Mouse (Mus musculus): ENCODE measurements around the gene Jmjd6.

Gene Jmjd6

DNA sequence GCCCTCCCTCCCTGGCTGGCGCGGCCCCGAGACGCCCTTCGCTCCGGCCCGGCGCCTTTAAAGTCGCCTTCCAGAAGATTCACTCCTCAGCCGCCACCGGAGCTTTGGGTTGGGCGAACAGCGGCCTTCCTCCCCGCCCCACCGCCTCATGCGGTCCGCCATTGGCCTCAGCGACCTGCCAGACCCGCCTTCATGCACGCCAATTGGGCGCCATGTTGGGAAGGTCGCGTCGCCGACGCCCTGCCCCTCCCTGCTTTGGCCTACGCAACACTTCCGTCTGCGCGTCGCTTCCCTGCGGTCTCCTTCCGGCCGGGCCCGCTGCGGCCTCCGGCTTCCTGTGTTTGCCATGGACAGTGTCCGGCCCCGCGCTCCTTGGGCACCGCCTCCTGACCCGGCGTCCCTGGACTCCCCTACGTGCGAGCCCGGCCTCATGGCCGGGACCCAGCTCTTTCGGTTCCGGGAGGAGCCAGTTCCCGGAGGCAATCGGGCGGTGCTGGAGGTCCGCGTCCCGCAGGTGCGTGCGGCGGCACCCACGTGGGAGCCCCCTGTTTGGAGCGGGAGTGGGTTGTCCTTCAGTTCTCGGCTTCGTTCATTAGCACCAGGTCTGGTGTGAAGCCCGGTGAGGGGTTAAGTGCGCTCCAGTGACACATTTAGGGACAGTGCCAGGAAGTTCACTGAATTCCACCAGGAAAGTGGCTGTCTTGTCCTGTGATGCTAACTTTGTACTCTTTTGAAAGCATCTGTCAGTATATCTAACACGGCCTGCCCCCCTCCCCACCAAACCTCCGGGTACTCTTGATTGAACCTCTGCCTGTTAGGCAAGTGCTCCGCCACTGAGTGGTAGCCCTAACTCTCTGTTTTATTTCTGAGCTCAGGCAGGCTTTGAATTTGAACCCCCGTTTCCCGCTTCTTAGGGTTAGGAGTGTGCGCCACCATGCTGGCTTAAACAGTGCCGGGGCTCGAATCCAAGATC, at the start of gene Jmjd6, which contains the start of gene Mettl23:
TSS of gene Jmjd6 (minus strand) at position 189 of the 973 bp plus-strand sequence.
TSS of gene Mettl23 (plus strand) at position 18 of the 973 bp plus-strand sequence.
- peak; percentile 94 for DNase-seq

DNA sequence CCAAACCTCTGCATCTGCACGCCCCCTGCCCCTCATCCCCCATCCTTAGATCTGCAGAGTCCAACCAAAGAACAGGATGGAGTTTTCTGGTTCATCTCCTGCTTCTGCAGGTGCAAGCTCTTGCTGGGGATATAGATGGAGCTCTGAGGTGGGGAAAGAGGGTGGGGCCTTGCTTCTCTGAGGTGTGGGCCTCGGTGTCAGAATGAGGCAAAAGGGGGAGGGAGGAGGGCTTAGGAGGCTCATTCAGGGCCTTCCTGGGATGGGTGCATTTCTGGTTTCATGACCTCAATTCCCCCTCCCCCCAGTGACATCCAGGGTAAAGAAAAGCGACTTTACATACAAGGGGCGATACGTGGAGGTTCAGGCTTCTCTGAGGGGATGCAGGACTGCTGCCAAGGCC, 43.9 kb upstream of the Jmjd6 start:
- peak; percentile 57 for DNase-seq

DNA sequence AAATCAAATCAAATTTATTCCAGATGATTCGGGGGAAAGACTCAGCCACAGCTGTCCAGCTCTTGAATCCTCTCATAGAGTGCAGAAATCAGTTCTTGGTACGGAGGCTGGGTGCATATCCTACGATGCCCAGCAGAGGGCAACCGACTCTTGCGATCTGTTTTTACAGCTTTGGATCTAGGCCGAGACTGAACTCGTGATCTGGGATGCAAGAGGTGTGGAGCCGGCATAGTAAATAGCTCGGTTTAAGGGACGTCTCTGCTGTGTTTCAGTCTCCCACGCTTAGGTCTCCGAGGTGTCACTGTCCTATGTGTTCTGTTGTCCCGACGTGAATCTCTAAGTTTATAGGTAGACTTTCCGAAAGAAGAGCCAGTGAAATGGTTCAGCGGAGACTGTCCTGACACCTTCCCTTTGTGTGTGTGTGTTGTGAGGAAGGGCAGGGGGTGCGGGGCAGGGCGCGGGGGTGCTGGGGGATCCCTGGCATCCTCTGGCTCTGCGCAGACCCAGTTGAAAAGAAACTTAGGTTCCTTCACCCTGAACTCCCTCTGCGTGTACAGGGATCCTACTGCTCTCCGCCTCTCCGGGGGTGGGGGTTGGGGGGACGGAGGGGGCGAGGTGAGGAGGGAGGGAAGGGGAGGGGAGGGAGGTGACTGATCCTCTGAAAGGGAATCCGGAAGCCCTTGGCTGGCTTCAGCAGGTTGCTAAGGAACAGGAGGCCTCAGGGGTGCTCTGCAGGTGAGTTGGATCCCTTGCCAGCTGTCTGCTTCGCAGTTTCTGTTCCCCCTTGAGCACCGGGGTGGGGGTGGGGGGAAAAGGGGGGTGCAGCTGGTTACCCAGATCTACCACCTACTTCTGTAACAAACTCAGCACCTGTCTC, 42.3 kb upstream of the Jmjd6 start:
- DNase-seq = peak; percentile 88

DNA sequence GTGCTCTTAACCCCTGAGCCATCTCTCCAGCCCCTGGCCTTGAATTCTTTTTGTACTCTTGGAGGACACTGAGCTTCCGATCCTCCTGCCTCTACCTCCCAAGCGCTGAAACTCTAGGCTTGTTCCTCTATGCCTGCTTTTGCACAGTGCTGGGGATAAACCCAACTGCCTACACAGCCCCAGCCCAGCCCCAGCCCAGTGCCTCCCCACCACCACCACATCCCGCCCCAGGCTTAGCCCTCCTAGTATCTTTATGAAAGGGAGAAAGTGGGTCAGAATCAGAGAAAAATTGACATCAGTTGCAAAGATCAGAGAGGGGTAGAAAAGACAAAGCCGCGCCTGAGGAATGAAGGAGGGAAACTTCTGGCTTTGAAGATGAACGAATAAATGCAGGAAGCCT, 40.8 kb upstream of the Jmjd6 start:
- DNase-seq = peak; percentile 63

DNA sequence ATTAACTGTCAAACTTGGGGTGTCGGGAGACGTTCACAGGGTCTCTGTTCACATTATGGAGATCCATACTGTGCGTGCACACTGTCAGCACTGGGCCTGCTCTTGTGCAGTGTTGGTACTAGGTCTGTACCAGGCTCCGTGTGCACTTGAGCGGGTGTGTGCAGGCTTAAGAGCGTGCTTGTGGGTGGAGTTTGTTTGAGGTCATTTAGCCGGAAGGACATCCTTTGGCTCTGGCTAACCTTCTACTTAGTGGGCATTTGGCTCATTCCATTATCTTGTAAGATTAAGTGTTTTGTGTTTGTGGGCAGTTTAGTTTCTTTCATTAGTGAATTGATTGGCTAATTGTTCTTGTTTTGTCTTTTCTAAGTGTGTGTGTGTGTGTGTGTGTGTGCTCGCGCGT, 39.2 kb upstream of the Jmjd6 start:
- no peak for DNase-seq

DNA sequence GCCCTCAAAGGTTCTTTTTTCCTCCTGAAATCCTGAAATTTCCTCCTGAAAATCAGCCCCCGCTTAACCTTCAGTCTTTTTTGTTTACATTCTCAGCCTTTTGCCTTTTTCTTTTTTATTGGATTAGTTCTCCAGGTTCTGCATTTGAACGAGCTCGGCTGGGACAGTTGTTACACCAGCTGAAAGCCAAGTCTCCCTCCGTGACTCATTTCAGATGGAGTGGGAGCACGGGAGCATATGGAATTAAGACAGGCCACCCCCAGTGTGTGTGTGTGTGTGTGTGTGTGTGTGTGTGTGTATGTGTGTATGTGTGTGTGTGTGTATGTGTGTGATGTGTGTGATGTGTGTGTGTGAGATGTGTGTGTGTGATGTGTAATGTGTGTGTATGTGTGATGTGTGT, 38.2 kb upstream of the Jmjd6 start:
- no peak for DNase-seq

DNA sequence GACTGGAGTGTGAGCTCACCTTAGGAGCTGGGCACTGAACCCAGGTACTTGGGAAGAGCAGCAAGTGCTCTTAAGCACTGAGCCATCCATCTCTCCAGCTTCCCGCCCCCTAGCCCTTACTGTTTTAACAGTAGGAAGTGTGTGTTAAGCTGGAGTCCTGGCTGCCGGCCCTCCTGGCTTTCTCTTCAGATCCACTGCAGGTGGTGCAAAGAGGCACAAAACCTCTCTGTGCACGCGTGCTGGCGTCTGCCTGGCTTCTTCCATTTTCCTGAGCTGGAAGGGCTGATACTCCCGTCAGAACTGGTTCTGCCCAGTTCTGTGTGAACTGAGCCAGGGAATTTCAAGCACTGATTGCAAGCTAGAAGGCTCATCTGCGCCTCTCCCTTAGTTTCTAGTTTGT, 37.6 kb upstream of the Jmjd6 start:
- DNase-seq = no peak

DNA sequence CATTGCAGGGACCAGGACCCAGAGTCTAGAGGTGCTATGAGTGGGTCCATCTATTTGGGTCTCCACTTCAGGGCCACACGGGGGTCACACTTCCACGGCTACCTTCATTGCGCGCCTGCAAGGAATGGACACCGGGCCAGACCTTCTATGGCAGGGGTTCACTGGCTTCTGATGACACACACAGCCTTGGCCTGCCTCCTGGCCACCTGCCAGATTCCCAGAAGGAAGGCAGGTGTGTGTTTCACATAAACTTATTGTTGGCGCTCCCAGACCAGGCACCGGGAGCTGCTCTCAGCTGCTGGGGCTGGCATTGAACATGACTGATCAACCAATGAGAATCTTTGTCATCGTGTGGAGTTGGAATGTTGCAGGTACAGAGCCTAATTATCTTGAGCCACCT, 35.2 kb upstream of the Jmjd6 start:
- DNase-seq = no peak

DNA sequence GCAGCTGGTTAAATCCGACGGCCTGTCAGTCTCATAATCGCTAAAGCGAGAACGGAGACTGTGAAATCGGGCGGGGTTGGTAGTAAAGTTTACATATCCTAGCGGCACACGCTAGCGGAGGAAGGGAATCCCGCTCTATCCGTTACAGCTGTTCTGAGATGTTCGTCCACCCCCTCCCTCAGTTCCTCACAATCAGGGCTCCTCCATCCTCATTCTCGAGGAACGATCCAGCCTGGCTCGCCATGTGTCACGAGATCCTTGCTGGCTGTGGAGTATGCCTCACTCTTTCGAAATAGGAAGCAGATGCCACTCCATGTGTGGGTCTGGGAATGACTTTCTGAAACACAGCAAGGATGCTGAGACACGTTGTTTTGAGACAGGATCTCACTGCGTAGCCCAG, 30.7 kb upstream of the Jmjd6 start:
- DNase-seq = no peak

DNA sequence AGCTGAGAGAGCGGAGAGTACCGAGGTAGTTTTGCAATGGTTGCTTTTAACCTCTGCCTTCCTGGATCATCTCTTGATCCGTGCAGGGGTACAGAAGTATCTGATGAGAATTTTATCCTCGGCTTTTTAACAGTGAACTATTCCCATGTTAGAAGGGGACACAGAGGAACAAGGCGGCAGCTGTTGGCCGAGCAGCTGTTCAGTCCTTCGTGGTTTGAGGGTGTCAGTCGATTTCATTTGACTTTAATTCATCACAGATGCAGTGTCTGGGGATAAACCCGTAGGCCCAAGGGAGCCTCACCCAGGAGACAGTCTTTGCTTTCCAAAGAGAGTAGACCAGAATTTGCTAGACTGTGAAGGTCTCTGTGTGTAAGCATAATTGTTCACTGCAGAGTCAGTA, 28.3 kb upstream of the Jmjd6 start:
- no peak for DNase-seq

DNA sequence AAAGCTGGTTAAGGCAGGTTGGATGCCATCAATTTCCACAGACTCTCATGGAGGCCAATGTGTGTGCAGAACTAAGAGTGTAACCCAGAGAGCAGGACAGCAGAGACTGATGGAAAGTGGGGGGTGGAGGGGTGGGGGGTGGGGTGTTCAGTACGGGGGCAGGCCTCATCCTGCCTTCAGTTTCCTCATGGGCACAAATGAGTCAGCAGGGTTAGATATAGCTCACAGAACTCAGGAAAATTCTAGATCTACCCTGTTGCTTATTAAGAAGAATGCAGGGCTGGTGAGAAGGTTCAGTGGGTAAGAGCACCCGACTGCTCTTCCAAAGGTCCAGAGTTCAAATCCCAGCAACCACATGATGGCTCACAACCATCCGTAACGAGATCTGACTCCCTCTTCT, 26.4 kb upstream of the Jmjd6 start:
- no peak for DNase-seq

DNA sequence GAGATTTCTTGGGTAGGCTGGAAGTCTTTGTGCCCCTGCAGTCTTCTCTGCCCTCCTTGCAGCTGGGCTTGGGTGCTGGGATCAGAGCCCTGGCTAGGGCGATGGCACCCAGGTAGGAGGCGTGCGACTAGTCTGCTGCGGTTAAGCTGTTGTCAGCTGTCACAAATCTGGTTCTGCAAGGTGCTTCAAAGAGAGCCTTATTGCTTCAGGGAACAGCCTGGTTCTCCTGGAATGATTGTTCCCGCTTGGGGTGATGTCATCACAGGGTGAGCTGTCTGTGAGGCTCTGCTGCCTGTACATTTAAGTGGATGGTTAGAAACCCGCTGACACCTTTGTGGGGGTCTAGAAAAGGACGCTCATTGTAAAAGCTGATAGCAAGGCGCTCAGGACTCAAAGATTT, 26.0 kb upstream of the Jmjd6 start:
- no peak for DNase-seq

DNA sequence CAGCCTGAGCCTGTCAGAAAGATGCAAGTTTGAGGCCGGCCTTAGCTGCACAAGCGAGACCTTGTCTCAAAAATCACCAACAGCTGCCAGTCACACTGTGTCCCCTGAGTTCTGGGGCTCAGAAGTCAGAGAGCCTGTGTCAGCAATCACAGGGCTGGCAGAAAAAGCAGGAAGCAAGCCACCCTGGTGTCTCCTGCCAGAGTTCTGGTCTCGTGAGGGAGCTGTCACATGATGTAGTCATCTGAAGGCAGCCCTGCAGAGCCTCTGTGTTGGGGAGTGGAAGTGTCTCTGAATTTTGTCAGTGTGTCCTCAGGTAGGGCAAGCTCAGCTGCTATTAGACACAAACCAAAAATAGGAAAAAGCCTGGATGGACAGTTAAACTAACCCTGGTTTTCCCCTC, 24.9 kb upstream of the Jmjd6 start:
- no peak for DNase-seq

DNA sequence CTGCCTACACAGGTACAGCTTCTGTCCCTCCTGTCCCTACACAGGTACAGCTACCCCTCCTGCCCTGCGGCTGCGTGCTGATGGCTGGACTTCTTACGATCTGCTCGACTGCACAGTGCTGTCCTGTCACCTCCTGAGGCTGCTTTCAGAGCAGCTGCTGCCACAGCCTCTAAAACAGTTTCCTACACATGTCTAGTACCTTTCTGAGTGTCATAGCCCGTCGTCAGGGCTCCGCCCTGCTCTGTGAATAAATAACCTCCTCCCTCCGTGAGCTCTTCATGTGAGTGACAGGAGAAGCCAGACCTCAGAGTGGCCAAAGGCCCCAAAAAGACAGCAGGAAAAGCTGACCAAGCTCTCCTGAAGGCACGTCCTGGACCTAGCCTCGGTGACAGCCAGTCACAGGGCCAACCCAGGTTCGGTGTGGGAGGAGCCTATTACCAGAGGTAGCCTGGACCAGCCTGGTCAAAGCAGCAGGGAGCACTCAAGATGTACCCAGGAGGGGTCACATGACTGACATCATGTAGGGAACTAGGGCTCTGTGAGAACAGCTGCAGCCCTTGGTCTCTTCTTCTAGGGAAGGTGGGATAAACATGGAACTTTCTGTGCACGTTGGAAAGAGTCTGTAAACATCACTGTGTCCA, 22.8 kb upstream of the Jmjd6 start:
- no peak for DNase-seq

DNA sequence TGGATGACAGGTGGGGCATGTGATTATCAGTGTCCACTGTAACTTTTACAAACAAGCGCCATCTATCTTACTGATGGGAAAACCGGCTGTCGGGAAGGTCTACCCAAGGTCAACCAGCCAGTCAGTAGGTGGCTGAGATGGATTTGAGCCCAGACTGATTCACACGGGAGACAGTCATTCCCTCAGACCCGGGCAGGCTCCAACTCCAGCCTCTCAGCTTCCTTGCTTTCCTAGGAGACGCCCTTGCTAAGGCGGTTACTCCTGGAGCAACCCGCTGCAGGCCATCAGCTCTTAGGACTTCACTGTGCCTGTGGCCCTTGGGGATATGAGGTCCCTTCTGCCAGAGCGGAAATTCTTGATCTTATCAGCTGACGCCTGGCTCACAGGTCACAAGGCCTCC, 21.2 kb upstream of the Jmjd6 start:
- DNase-seq = no peak

DNA sequence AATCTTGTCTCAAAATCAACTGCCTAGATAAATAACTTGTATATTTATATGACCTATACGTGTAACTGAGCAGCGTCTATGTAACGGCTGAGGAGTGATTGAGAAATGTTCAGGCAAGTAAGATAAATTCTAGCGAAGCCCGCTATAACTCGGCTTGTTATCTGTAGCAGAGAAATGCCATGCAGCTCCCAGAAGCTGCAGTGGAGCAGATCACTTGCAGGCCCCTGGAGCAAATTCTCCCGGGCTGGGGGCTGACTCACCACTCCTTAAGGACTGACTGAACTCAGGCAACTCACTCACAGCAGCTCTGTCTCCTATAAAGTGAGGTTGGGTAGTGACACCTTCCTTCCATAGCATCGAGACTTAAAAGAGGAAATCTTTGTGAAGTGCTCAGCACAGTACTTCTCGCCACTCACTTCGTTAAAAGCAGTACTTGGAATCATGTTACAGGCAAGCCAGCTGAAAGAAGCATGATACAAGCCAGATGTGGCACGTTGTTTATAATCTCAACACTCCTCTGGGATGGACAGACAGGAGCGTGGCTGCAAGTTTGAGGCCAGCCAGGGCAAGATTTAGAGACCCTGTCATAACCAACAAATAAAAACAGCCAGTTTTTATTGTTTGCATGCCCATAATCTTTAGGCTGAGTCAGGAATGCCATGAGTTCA, 14.1 kb upstream of the Jmjd6 start:
- DNase-seq = no peak

DNA sequence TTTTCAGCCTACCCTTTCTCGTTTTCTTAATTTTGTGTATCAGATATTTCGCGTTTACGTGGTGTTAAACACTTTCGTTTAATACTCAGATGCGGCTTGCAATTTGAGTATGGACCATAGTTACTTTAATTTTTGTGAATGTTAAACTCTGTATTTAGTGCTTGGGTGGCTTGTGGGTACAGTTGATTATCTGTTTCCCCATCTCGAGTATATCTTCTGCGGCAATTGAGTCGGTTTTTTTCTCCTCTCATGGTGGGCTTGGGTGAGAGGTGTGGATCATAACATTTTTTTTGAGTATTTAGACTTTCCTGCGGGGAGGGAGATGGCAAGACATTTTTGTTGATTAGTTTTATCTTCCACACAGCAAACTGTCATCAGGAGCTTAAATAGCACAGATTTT, 11.0 kb upstream of the Jmjd6 start:
- no peak for DNase-seq

DNA sequence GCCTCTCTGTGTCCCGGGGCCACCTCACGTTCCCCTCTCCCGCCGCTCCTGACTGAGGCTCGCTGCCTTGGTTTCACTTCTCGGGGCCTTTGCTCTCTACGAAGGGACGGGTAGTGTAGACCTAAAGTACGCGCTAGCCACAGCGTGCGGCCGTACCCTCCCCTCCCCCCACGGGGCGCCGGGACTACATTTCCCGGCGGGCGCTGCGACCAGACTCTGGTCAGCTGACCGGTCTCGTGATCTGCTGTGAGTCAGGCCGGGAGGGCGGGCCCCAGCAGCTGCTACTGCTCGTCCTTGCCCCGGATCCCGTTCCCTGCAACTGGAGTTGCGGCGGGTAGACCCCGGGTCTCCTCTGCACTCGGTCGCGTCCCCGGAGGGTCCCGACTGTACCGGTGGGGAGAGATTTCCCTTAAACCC, 10.3 kb upstream of the Jmjd6 start:
- peak; percentile 98 for DNase-seq

DNA sequence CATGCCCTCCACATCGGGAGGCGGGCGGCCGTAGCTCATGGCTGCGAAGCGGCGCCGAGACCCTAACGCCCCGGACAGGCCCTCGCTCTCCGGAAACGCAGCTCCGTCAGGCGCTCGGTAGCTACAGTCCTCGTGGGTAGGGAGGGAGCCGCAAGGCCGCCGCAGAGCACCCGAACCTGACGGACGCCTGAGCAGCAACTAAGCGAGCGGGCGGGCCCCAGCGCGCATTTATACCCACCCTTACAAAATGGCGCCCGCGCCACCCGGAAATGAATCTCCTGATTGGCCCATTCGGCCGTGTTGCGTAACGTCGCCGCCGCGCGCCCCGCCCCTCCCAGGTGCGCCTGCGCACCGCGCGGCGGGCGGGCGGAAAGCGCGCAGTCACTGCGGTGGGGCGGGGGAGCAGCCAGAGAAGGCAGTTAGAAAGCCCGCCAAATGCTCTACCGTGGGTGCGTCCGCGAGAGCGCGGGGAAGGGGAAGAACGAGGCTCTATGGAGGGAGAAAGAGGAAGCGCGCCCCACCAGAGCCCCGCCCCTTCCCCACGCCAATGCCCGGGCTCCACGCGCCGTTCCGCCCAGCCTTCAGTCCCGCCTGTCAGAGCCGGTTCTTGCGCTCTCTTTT, 9.8 kb upstream of the Jmjd6 start, which contains the start of gene Srsf2:
TSS of gene Srsf2 (minus strand) at position 204 of the 621 bp plus-strand sequence.
- peak; percentile 97 for DNase-seq

DNA sequence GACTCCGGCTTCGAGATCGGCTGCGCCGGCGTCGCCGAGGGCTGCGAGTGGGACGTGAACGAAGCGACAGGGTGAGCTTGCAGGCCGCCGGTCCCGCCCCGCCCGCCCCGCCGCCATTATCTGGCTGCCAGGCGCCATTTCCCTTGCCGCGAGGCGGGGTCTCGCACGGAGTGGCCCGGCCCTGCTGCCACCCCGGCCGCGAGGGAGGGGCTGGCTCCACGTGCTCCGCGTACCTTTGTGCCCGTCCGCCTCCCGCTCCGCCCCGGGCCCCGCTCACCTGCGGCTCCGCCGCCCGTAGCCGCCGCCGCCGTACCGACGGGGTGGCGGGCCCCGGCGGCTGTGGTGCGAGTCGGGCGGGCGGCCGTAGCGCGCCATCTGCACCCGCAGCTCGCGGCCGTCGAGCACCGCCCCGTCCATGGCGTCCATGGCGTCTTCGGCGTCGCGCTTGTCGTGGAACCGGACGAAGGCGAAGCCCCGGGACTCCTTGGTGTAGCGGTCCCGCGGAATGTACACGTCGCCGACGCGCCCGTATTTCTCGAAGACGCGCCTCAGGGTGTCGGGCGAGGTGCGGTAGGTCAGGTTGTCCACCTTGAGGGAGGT, 9.1 kb upstream of the Jmjd6 start, which contains the start of gene Mfsd11:
TSS of gene Mfsd11 (plus strand) at position 150 of the 600 bp plus-strand sequence.
- peak; percentile 88 for DNase-seq

DNA sequence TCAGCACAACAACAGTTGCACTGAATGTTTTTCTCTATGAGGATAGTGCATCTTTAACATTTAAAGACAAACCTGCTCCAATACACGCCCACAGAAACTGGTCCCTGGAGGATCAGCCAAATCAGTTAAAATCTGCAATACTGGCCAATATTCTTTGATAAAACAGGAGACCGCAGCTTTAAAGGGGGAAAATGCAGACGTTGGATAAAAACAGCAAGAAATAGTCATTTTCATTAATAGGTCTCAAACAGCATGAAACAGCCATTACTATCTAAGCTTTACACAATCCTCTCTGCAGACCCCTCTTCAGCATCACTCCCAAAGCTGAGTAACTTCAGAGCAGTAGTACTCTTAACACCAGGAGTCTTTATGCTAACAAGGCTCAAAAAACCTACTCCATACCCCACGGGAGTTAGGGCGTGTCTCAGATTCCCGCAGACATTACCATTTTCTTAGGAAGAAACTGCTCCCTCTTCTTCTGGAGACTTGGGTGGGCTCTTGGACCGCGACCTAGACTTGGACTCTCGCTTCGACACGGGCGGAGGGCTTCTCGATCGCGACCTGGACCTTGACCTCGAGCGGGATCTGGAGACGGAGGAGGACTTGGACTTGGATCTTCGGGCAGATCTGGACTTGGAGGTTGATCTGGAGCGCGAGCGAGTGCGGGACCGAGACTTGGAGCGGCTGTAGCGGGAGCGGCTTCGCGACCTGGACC, 8.5 kb upstream of the Jmjd6 start:
- no peak for DNase-seq

Measured in thymus, postnatal 4 days (tissue).